Mouse (Mus musculus): ENCODE results near the gene Rnf38.

DNA sequence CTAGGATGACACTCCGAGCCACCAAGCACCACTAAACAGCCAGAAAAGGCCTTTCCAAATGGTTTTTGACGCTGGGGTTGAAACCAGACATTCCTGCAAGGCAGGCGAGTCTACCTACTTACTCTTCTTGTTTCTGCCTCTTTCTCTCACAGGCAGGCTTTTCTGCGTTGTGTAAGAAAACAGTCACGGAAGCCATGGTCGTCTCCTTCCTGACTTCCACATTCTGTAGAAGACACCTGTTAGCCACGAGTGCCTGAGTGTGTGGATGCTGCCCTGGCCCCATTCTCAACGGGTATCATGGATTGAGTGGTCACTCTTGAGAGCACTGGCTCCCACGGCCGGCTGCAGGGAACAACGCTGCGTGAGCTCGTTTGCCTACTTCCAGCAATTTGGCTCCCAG, 118.5 kb downstream of the Rnf38 start:
- TF ChIP-seq POLR2A (IDR thresholded peaks at IDR 0.05; ENCODE audit: borderline replicate concordance, control insufficient read depth, low read depth, low read length) (no peak), CTCF (IDR thresholded peaks at IDR 0.05; ENCODE audit: control insufficient read depth, insufficient read depth, low read length) (no peak)

All from bone marrow, adult 2 months (tissue).